Mouse (Mus musculus) MEL (cell line): ENCODE results near the gene 3110021N24Rik. TPM values are rescaled to one million over a fixed set of nuclear protein-coding genes. Genes with fewer than 3 reads are reported as not detected.

Source experiments
- DNase-seq: peaks from one replicate; pipeline ENCODE4 v3.0.0; 2011; ENCODE audit warnings: low read depth, low spot score
- H3K27ac ChIP-seq: 2 replicates; pipeline ENCODE4 v1.5.1; 2012; ENCODE audit warnings: low read depth, mild to moderate bottlenecking, control low read depth, low read length, moderate library complexity; ENCODE audit not compliant: control insufficient read depth
- H3K27me3 ChIP-seq, 2 experiments: fragments of 150-350 bp in 1 of 2; sonication (generic) in 1 of 2; 2 replicates each; pipeline ENCODE4 v1.6.1; 2012; ENCODE audit warnings: low read length in 2 of 2, mild to moderate bottlenecking in 2 of 2, improper control_type of control experiment in 1 of 2, moderate library complexity in 1 of 2; ENCODE audit not compliant: insufficient read depth in 2 of 2, control insufficient read depth in 1 of 2
- H3K36me3 ChIP-seq, 2 experiments: 2 replicates each; pipeline ENCODE4 v1.6.1; 2012 to 2014; ENCODE audit warnings: low read length in 2 of 2, improper control_type of control experiment in 1 of 2, inconsistent platforms in 1 of 2, mild to moderate bottlenecking in 1 of 2; ENCODE audit not compliant: insufficient read depth in 2 of 2, control insufficient read depth in 1 of 2
- H3K4me1 ChIP-seq, 2 experiments: fragments of 150-350 bp in 1 of 2; sonication (generic) in 1 of 2; 2 replicates each; pipeline ENCODE4 v1.6.1; 2012; ENCODE audit warnings: low read length in 2 of 2, improper control_type of control experiment in 1 of 2, mild to moderate bottlenecking in 1 of 2; ENCODE audit not compliant: insufficient read depth in 2 of 2, control insufficient read depth in 1 of 2
- H3K4me3 ChIP-seq, 2 experiments: fragments of 150-350 bp in 1 of 2; sonication (generic) in 1 of 2; 2 replicates each; pipeline ENCODE4 v1.5.1; 2012; ENCODE audit warnings: low read depth in 2 of 2, low read length in 2 of 2, mild to moderate bottlenecking in 2 of 2, moderate library complexity in 2 of 2, control low read depth in 1 of 2, improper control_type of control experiment in 1 of 2; ENCODE audit not compliant: control insufficient read depth in 1 of 2, insufficient read depth in 1 of 2
- H3K79me2 ChIP-seq: 2 replicates; pipeline ENCODE4 v1.6.1; 2012; ENCODE audit warnings: mild to moderate bottlenecking, low read length, moderate library complexity; ENCODE audit not compliant: control insufficient read depth, poor library complexity, insufficient read depth
- H3K9ac ChIP-seq: 2 replicates; pipeline ENCODE4 v1.6.1; 2012; ENCODE audit warnings: low read depth, mild to moderate bottlenecking, control low read depth, low read length, moderate library complexity; ENCODE audit not compliant: control insufficient read depth, poor library complexity, severe bottlenecking
- H3K9me3 ChIP-seq: fragments of 150-350 bp; sonication (generic); replicated peaks from 2 replicates; pipeline ENCODE4 v1.6.1; 2012; ENCODE audit warnings: mild to moderate bottlenecking, low read length, improper control_type of control experiment, moderate library complexity; ENCODE audit not compliant: insufficient read depth
- EP300 ChIP-seq, 2 experiments: IDR thresholded peaks; 2 replicates each; pipeline ENCODE4 v1.6.1; 2011; ENCODE audit warnings: improper control_type of control experiment in 2 of 2, low read length in 2 of 2, low read depth in 1 of 2, mild to moderate bottlenecking in 1 of 2
- ETS1 ChIP-seq: IDR thresholded peaks from 2 replicates; pipeline ENCODE4 v1.6.1; 2012; ENCODE audit warnings: low read depth, mild to moderate bottlenecking, inconsistent platforms, low read length, improper control_type of control experiment, moderate library complexity
- HCFC1 ChIP-seq: IDR thresholded peaks from 2 replicates; pipeline ENCODE4 v1.6.1; 2012; ENCODE audit warnings: low read depth, mild to moderate bottlenecking, inconsistent platforms, low read length, improper control_type of control experiment, moderate library complexity
- KAT2A ChIP-seq: conservative IDR thresholded peaks from 2 replicates; pipeline ENCODE4 v1.6.1; 2012; ENCODE audit warnings: low read depth, low read length, improper control_type of control experiment, inconsistent platforms
- MEF2A ChIP-seq: IDR thresholded peaks from 2 replicates; pipeline ENCODE4 v1.6.1; 2014; ENCODE audit warnings: low read depth, mild to moderate bottlenecking, inconsistent platforms, low read length, improper control_type of control experiment; ENCODE audit not compliant: poor library complexity, insufficient replicate concordance, severe bottlenecking; ENCODE audit errors: extremely low read depth
- MXI1 ChIP-seq: IDR thresholded peaks from 2 replicates; pipeline ENCODE4 v1.6.1; 2011; ENCODE audit warnings: mild to moderate bottlenecking, low read depth, low read length, improper control_type of control experiment
- MYC ChIP-seq: IDR thresholded peaks from 2 replicates; pipeline ENCODE4 v1.6.1; 2011; ENCODE audit warnings: low read depth, mild to moderate bottlenecking, low read length, improper control_type of control experiment, moderate library complexity
- NELFE ChIP-seq: IDR thresholded peaks from 2 replicates; pipeline ENCODE4 v1.6.1; 2011; ENCODE audit warnings: low read depth, low read length, improper control_type of control experiment
- NRF1 ChIP-seq: IDR thresholded peaks from 2 replicates; pipeline ENCODE4 v1.6.1; 2014; ENCODE audit warnings: low read depth, mild to moderate bottlenecking, inconsistent platforms, low read length, improper control_type of control experiment, moderate library complexity; ENCODE audit not compliant: poor library complexity, insufficient read depth, severe bottlenecking
- POLR2AphosphoS2 ChIP-seq: IDR thresholded peaks from 2 replicates; pipeline ENCODE4 v1.6.1; 2011; ENCODE audit warnings: low read length, improper control_type of control experiment
- RCOR1 ChIP-seq: IDR thresholded peaks from 2 replicates; pipeline ENCODE4 v1.6.1; 2012; ENCODE audit warnings: low read depth, mild to moderate bottlenecking, inconsistent platforms, low read length, improper control_type of control experiment
- SMC3 ChIP-seq: IDR thresholded peaks from 2 replicates; pipeline ENCODE4 v1.6.1; 2011; ENCODE audit warnings: low read depth, low read length, improper control_type of control experiment
- TCF12 ChIP-seq: IDR thresholded peaks from 2 replicates; pipeline ENCODE4 v1.6.1; 2014; ENCODE audit warnings: low read depth, mild to moderate bottlenecking, inconsistent platforms, low read length, improper control_type of control experiment, moderate library complexity
- UBTF ChIP-seq: IDR thresholded peaks from 2 replicates; pipeline ENCODE4 v1.6.1; 2012; ENCODE audit warnings: low read depth, mild to moderate bottlenecking, inconsistent platforms, low read length, improper control_type of control experiment, moderate library complexity, borderline replicate concordance; ENCODE audit not compliant: insufficient read depth
- ZMIZ1 ChIP-seq: IDR thresholded peaks from 2 replicates; pipeline ENCODE4 v1.6.1; 2012; ENCODE audit warnings: low read depth, mild to moderate bottlenecking, inconsistent platforms, low read length, improper control_type of control experiment, moderate library complexity
- polyA plus RNA-seq, 2 experiments: library from polyadenylated mRNA; stranded (reverse) in 1 of 2; unstranded in 1 of 2; fragments of >175 nt in 1 of 2; fragments of >200 nt in 1 of 2; gene quantifications; 2 replicates each; pipeline versions ENCODE4 v1.2.1 to v1.2.4; 2012; ENCODE audit warnings: low replicate concordance in 2 of 2, low read depth in 1 of 2; ENCODE audit not compliant: insufficient read length in 2 of 2, insufficient read depth in 1 of 2, missing spikeins in 1 of 2
- total RNA-seq: library from RNA; depleted of rRNA; stranded (reverse); fragments of 300-350 nt; gene quantifications from 2 replicates; pipeline ENCODE4 v1.2.3, GENCODE M21; 2012

The 3110021N24Rik gene
- total and polyA plus RNA-seq, 3 experiments, result not detected

GRCm38 (mm10) chr4:108781596-108781995, 62.1 kb downstream of the 3110021N24Rik start:
- no peaks in the 10 kb centered on the region; a peak in 1 of 4 replicates for H3K4me1 ChIP-seq
- no peak overlapping the region for H3K4me3 ChIP-seq
- no peaks in the 10 kb centered on the region for H3K79me2 ChIP-seq
- H3K9me3 ChIP-seq, result no peaks in the 10 kb centered on the region
- peaks cover under 1 to 8% of the 10 kb centered on the region in 2 experiments; a peak in 2 of 4 replicates for H3K27me3 ChIP-seq
- TF ChIP-seq MXI1 (no peak), ETS1 (no peak), HCFC1 (no peak), KAT2A (no peak), NELFE (no peak), MYC (no peak), MEF2A (no peak), ZMIZ1 (no peak), SMC3 (no peak), RCOR1 (no peak)
- no peaks in the 10 kb centered on the region for H3K36me3 ChIP-seq
- no peak for DNase-seq
- H3K9ac ChIP-seq, result no peak overlapping the region
- H3K27ac ChIP-seq, result no peak overlapping the region

GRCm38 (mm10) chr4:108782421-108783085, 63.1 kb downstream of the 3110021N24Rik start:
- TF ChIP-seq UBTF (no peak), MYC (no peak), HCFC1 (no peak), TCF12 (no peak), NRF1 (no peak), POLR2AphosphoS2 (no peak), EP300 (IDR thresholded peaks at IDR 0.05; ENCODE audit: low read depth in 1 of 2, low read length in 2 of 2) (no peak)
- H3K79me2 ChIP-seq, result no peaks in the 10 kb centered on the region
- no peaks in the 10 kb centered on the region for H3K36me3 ChIP-seq
- H3K27ac ChIP-seq, result no peak overlapping the region
- H3K9me3 ChIP-seq, result no peaks in the 10 kb centered on the region
- H3K4me3 ChIP-seq, result no peak overlapping the region
- peak; percentile 15 for DNase-seq
- no peak overlapping the region for H3K9ac ChIP-seq
- peaks cover 1 to 13% of the 10 kb centered on the region in 2 experiments; a peak in 2 of 4 replicates for H3K27me3 ChIP-seq
- no peaks in the 10 kb centered on the region; a peak in 1 of 4 replicates for H3K4me1 ChIP-seq
